Mouse (Mus musculus): ENCODE measurements around the gene Lrrc2. TPM values are rescaled to one million over a fixed set of nuclear protein-coding genes. Genes with fewer than 3 reads are reported as not detected.

Gene Lrrc2
- not detected in 2 replicates for polyA plus RNA-seq (2011; ENCODE audit: insufficient read length, low read depth, missing spikeins)

DNA sequence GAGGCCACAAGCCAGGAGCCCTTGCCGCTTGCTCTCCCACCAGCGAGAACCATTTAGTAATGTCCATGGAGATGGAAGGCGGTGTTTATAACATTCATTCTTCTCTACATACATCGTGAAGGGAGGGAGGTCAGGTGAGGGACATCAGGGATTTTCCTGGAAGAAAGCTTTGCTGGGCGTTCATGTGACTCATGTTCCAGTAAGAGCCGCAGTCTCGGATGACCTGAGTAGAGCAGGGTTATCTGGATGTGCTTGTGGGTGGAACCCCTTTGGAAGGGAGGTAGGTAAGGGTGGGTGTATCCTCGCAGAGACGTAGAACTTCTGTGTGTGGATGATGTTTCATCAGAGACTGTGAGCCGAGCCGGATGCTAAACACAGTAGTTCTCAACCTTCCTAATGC is at the start of gene Lrrc2:
TSS of gene Lrrc2 (plus strand) at position 149 of the 400 bp plus-strand sequence.
- H3K27ac ChIP-seq (ENCODE audit: insufficient read depth, low read length), result no peak within 1 kb of the TSS
- H3K4me3 ChIP-seq (ENCODE audit: insufficient read depth, low read length), result no peak within 1 kb of the TSS
- TF ChIP-seq CTCF (IDR thresholded peaks at IDR 0.05; ENCODE audit: borderline replicate concordance, insufficient read depth, low read length) (no peak), POLR2A (IDR thresholded peaks at IDR 0.05; ENCODE audit: low read depth, low read length) (no peak)

DNA sequence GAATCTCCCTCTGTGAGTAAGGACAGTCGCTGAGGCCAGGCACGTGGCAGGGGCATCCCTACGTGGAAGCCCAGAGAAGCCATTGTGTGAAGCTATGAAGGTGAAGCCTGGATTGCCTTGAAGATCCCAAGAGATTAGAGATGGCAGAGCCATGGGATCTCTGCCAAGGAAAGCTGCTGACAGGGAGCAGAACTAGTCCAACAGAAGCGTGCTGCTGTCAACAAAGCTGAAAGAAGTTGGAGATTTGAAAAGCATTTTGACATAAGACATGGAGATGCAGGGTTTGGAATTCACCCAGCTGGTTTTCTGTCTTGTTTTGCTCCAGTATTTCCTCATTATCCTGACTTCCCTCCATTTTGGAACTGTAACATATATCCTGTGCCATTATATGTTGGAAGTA is 49.1 kb upstream of the Lrrc2 start:
- H3K27ac ChIP-seq (ENCODE audit: insufficient read depth, low read length), result no peak overlapping the region
- H3K4me1 ChIP-seq (ENCODE audit: control insufficient read depth, insufficient read depth, low read length), result no peaks in the 10 kb centered on the region
- H3K4me3 ChIP-seq (ENCODE audit: insufficient read depth, low read length), result no peak overlapping the region
- no peak for TF ChIP-seq CTCF (IDR thresholded peaks at IDR 0.05; ENCODE audit: borderline replicate concordance, insufficient read depth, low read length)
- no peak for TF ChIP-seq POLR2A (IDR thresholded peaks at IDR 0.05; ENCODE audit: low read depth, low read length)

More for the DNA sequence above, at the start of gene Lrrc2:
- 0 out of 2 replicates have a peak, but pooled peaks cover 2% of the 10 kb centered on the region for H3K4me1 ChIP-seq (ENCODE audit: control insufficient read depth, insufficient read depth, low read length)

DNA sequence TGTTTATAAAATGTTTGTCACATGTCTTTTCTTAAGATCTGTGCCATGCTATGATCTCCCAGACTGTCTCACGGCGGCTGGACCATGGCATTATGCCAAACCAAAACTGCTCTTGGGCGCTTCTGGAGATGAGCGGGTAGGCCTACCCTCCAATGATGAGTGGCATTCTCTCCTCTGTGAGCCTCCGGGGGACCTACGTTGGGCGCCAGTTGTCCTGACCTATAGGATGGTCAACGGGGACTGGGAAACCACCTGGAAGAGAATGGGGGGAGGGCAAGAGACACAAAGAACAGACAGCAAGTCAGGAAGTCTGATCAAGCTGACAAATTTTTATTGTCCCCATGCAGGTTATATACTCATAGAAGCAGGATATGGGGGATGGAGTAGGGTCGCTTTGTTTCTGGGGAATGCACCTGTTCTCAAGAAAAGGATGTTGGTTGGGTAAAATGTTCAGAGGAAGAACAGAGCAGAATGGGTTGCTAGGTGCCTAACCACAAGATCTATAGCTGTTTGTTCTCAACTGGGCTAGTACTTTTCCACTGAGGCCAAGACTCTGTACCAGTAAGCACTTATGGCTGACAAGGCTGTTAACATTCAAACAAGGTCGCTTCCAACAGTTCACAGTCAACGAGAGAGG is 44.0 kb upstream of the Lrrc2 start:
- TF ChIP-seq CTCF (IDR thresholded peaks at IDR 0.05; ENCODE audit: borderline replicate concordance, insufficient read depth, low read length), result no peak
- Histone ChIP-seq H3K27ac (ENCODE audit: insufficient read depth, low read length) (no peak overlapping the region), H3K4me3 (ENCODE audit: insufficient read depth, low read length) (no peak overlapping the region), H3K4me1 (ENCODE audit: control insufficient read depth, insufficient read depth, low read length) (no peaks in the 10 kb centered on the region)

DNA sequence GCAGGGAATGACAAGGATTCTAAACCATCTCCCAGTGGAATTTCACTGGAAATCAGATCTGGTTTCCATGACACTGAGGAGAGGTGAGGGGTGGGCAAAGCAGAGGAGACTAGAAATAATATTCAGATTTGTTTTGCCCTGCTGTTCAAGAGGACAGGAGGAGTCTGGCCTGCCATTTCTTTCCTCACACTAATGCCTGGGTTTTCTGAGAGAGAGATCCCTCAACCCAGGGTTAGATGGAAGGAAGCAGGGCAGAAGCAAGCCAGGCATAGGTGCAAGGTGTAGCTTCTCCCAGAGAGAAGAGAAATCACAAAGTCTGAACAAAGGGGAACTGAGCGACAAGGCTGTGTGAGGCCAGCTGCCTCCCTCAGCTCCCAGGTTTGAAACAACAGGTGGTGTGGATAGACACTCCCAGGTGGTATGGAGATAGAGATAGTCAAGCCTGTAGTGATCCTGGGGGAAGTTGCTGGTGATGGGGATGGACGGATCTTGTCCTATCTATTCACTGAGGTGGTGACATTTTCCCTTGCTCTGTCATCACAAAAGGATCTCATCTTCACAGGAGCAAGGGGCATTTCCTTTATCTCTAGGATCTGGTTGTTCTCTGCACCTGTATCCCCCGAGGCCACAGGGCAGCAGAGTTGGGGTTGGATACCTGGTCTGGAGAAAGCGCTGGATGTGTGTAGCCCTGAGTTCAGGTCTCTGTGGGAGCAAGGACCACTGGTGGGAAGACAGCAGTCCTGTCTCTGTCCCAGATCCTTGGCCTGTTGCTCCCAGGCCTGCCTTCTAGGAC is 43.3 kb upstream of the Lrrc2 start:
- no peak for TF ChIP-seq CTCF (IDR thresholded peaks at IDR 0.05; ENCODE audit: borderline replicate concordance, insufficient read depth, low read length)
- no peak for TF ChIP-seq POLR2A (IDR thresholded peaks at IDR 0.05; ENCODE audit: low read depth, low read length)
- H3K27ac ChIP-seq (ENCODE audit: insufficient read depth, low read length), result no peak overlapping the region

DNA sequence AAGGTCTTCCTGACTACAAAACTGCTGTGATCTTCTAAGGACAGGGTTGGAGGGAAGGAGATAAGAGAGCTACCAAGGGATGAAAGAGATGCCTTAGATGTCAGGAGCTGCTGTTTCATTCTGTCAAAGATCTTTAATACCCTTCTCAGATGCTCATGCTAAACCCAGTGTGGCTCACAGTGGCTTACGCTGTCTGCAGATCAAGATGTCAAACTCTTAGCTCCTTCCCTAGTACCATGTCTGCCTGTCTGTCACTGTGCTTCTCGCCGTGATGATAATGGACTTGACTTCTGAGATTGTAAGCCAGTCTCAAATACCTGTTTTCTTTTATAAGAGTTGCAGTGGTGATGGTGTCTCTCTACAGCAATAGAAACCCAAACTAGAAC is 42.7 kb upstream of the Lrrc2 start:
- no peak overlapping the region for H3K4me3 ChIP-seq (ENCODE audit: insufficient read depth, low read length)
- no peak overlapping the region for H3K27ac ChIP-seq (ENCODE audit: insufficient read depth, low read length)
- no peak for TF ChIP-seq POLR2A (IDR thresholded peaks at IDR 0.05; ENCODE audit: low read depth, low read length)
- TF ChIP-seq CTCF (IDR thresholded peaks at IDR 0.05; ENCODE audit: borderline replicate concordance, insufficient read depth, low read length), result no peak
- H3K4me1 ChIP-seq (ENCODE audit: control insufficient read depth, insufficient read depth, low read length), result no peaks in the 10 kb centered on the region

More for the DNA sequence above, 43.3 kb upstream of the Lrrc2 start:
- Histone ChIP-seq H3K4me3 (ENCODE audit: insufficient read depth, low read length) (no peak overlapping the region), H3K4me1 (ENCODE audit: control insufficient read depth, insufficient read depth, low read length) (no peaks in the 10 kb centered on the region)

DNA sequence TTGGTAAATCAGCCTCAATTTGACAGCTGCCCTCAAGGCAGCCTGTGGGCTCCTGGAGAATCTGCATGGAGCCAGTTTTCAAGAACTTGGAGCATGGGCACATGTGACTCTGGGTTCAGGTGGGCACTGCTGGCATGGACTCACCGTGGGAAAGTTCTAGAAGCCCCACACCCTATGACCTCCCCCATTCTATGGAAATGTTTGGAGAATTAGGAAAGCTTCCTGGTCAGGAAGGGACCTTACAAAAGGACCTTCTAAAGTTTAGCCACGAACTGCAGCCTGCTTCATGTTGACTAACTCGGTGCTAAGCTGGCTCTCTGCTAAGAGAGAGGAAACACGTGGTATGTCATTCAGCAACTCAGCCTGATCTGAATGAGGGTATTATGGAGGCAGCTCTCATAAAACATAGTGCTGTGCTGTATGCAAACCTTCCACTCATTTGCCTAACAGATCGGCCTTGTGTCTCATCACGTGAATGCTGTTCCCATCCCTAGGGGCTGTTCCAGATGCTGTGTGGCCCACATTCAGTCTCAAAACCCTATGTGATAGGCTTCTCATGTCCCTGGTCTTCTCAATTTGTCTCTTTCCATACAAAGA is 41.9 kb upstream of the Lrrc2 start:
- TF ChIP-seq CTCF (IDR thresholded peaks at IDR 0.05; ENCODE audit: borderline replicate concordance, insufficient read depth, low read length) (no peak), POLR2A (IDR thresholded peaks at IDR 0.05; ENCODE audit: low read depth, low read length) (no peak)
- Histone ChIP-seq H3K4me1 (ENCODE audit: control insufficient read depth, insufficient read depth, low read length) (no peaks in the 10 kb centered on the region), H3K27ac (ENCODE audit: insufficient read depth, low read length) (no peak overlapping the region), H3K4me3 (ENCODE audit: insufficient read depth, low read length) (no peak overlapping the region)

DNA sequence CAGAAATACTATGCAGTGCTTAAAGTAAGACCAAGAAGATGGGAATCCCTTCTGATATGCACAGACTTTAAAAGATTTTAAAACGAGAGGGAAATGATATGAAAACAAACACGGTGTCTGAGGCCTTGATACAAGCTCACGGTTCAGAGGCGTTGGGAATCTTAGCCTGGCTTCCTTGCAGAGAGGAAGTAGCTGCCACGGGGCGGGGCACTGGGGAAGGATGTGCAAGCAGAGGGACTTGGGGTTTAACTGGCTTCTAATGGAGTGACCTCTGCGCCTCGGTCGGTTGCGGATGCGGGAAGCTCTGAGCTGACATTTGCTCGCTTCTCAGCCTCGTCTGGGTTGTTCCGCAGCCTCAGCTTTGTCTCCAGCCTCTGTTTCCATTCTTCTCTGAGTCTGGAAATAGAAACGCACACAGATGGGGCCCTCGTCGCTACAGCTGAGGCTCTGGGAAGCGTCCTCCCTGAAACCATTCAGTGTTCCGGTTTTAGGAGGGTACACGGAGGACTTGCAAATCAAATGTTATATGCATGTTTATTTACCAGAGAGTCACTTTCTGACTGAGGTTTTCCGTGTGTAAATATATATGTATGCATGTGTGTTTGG is 36.6 kb upstream of the Lrrc2 start:
- H3K4me3 ChIP-seq (ENCODE audit: insufficient read depth, low read length), result no peak overlapping the region
- no peaks in the 10 kb centered on the region for H3K4me1 ChIP-seq (ENCODE audit: control insufficient read depth, insufficient read depth, low read length)
- H3K27ac ChIP-seq (ENCODE audit: insufficient read depth, low read length), result no peak overlapping the region
- TF ChIP-seq CTCF (IDR thresholded peaks at IDR 0.05; ENCODE audit: borderline replicate concordance, insufficient read depth, low read length) (no peak), POLR2A (IDR thresholded peaks at IDR 0.05; ENCODE audit: low read depth, low read length) (no peak)

DNA sequence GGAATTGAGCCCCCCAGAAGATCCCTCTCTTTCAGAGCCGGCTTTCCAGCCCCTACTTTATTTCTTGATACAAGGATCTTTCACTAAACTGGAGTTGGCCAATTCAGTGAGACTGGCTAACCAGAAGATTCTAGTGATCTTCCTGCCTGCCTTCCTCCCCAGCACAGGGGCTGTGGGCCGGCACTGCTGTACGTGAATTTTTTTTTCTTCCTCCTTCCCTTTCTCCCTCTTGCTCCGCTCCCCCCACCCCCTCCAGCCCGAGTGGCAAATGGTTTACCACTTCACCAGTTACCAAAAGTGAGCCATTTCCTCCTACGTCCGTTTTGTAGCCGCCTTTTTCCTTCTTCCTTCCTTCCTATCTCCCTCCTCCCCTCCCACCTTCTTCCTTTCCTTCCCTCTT is 35.9 kb upstream of the Lrrc2 start:
- no peak for TF ChIP-seq POLR2A (IDR thresholded peaks at IDR 0.05; ENCODE audit: low read depth, low read length)
- no peak for TF ChIP-seq CTCF (IDR thresholded peaks at IDR 0.05; ENCODE audit: borderline replicate concordance, insufficient read depth, low read length)
- no peaks in the 10 kb centered on the region for H3K4me1 ChIP-seq (ENCODE audit: control insufficient read depth, insufficient read depth, low read length)
- H3K27ac ChIP-seq (ENCODE audit: insufficient read depth, low read length), result no peak overlapping the region
- no peak overlapping the region for H3K4me3 ChIP-seq (ENCODE audit: insufficient read depth, low read length)

DNA sequence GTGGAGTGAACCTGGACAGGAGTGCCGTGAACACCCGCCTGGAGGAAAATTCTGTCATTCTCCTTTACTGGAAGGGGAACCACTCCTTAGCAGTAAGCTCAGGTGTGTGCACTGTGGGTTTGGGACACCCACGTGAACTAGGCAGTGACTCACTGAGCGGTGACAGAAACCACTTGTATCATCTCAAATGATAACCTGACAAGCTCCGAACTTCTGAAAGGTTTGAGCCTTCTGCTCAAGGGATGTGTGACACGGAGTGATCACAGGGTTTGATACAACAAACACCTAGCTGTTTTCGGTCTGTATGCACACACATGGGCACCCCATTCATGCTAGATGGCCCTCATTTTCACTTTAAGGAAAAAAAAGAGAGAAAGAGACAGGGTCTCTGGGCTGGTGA is 34.6 kb upstream of the Lrrc2 start, which contains the start of gene Fam240a:
TSS of gene Fam240a (minus strand) at position 76 of the 400 bp plus-strand sequence.
- no peaks in the 10 kb centered on the region for H3K4me1 ChIP-seq (ENCODE audit: control insufficient read depth, insufficient read depth, low read length)
- H3K27ac ChIP-seq (ENCODE audit: insufficient read depth, low read length), result no peak within 1 kb of the TSS
- TF ChIP-seq CTCF (IDR thresholded peaks at IDR 0.05; ENCODE audit: borderline replicate concordance, insufficient read depth, low read length) (no peak), POLR2A (IDR thresholded peaks at IDR 0.05; ENCODE audit: low read depth, low read length) (no peak)
- H3K4me3 ChIP-seq (ENCODE audit: insufficient read depth, low read length), result no peak within 1 kb of the TSS

Measured in embryonic fibroblast, embryonic 13.5 days (primary cell).